Mouse (Mus musculus): ENCODE measurements around the gene Ak8. TPM values are rescaled to one million over a fixed set of nuclear protein-coding genes. Genes with fewer than 3 reads are reported as not detected.

Ak8 gene
- total RNA-seq (2017) = 1.6 TPM in 1 of 2 replicates, not detected in the other

- ATAC-seq (replicated peaks; ENCODE audit: low read depth, poor library complexity, severe bottlenecking) = peak; percentile 53
Observed at GRCm38 (mm10) chr2:28699361-28700335, at the start of gene Ak8, which contains the start of gene Spaca9. Gene Ak8, plus strand, starts transcription at chr2:28700164. Gene Spaca9, minus strand, starts transcription at chr2:28699727.

- no peak for ATAC-seq (replicated peaks; ENCODE audit: low read depth, poor library complexity, severe bottlenecking)
Observed at GRCm38 (mm10) chr2:28650526-28650925, 49.4 kb upstream of the Ak8 start.

DNA sequence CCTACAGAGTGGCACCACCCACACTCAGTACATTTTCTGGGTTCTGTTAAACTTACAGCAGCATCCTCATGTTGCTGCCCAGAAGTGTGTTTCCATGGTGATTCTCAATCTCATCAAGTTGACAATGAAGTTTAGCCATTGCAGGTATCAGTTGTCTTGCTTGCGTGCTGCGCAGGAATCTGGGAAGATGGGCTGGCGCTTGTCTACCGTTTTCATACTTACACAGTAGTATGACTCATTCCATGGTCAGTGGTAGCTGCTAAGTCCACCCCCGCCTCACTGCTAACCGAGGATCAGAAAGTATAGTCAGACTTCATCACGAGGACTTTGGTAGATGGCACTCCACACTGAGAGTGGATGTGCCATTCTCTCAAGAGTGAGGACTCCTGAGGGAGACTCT lies 46.6 kb upstream of the Ak8 start:
- ATAC-seq (replicated peaks; ENCODE audit: low read depth, poor library complexity, severe bottlenecking) = no peak

GRCm38 (mm10) chr2:28654295-28654694 lies 45.7 kb upstream of the Ak8 start:
- peak; percentile 58; the same call in 1 of the 2 replicates for ATAC-seq (replicated peaks; ENCODE audit: low read depth, poor library complexity, severe bottlenecking)

- ATAC-seq (replicated peaks; ENCODE audit: low read depth, poor library complexity, severe bottlenecking) = no peak
Observed at GRCm38 (mm10) chr2:28656216-28656615, 43.7 kb upstream of the Ak8 start.

GRCm38 (mm10) chr2:28662891-28663290 lies 37.1 kb upstream of the Ak8 start:
- ATAC-seq (replicated peaks; ENCODE audit: low read depth, poor library complexity, severe bottlenecking) = no peak

DNA sequence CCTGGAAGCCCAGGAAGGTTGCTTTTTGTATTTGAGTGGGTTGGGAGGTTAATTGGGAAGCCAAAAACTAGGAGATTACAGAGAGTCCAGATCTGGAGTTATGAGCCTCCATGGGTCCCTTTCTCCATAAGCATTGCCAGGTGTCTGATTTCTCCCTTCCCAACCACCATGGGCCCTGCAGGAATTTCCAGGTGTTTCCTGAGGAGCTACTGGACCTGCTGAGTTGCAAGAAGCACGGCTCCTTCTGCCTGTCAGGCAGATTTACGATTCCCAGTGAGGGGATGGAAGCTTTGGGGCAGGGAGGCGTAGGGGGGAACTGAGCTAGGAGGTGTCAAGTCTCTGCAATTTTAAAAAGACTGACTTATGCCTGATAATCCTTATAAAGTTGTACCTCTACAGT lies 34.1 kb upstream of the Ak8 start:
- ATAC-seq (replicated peaks; ENCODE audit: low read depth, poor library complexity, severe bottlenecking) = no peak

GRCm38 (mm10) chr2:28671438-28671837 lies 28.5 kb upstream of the Ak8 start:
- no peak for ATAC-seq (replicated peaks; ENCODE audit: low read depth, poor library complexity, severe bottlenecking)

DNA sequence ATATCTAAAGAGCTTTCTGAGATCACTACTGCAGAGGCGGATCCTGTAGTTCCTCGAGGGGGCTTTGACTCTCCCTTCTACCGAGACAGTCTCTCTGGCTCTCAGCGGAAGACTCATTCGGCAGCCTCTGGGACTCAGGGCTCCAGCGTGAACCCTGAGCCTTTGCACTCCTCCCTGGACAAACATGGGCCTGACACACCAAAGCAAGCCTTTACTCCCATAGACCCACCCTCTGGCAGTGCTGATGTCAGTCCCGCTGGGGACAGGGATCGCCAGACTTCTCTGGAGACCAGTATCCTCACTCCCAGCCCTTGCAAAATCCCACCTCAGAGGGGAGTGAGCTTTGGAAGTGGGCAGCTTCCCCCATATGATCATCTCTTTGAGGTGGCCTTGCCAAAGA lies 24.0 kb upstream of the Ak8 start:
- no peak for ATAC-seq (replicated peaks; ENCODE audit: low read depth, poor library complexity, severe bottlenecking)

- peak; percentile 62; the same call in 1 of the 2 replicates for ATAC-seq (replicated peaks; ENCODE audit: low read depth, poor library complexity, severe bottlenecking)
Observed at GRCm38 (mm10) chr2:28680710-28681109, 19.3 kb upstream of the Ak8 start.

GRCm38 (mm10) chr2:28681718-28682117 lies 18.2 kb upstream of the Ak8 start:
- no peak for ATAC-seq (replicated peaks; ENCODE audit: low read depth, poor library complexity, severe bottlenecking)

DNA sequence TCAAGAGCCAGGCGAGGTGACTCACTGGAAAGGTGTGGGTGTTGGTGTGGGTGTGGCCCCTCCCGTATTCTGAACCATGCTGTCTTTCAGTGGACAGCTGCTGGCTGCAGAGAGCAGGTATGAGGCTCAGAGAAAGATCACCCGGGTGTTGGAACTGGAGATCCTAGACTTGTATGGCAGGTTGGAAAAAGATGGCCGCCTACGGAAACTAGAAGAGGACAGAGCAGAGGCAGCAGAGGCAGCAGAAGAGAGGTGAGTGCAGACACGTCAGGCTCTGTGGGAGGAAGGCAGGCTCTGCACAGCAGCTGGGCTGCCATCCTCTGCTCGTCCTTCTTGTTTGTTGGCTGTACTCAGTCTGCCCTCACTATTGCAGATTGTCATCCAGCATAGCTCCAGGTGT lies 14.1 kb upstream of the Ak8 start:
- no peak for ATAC-seq (replicated peaks; ENCODE audit: low read depth, poor library complexity, severe bottlenecking)

DNA sequence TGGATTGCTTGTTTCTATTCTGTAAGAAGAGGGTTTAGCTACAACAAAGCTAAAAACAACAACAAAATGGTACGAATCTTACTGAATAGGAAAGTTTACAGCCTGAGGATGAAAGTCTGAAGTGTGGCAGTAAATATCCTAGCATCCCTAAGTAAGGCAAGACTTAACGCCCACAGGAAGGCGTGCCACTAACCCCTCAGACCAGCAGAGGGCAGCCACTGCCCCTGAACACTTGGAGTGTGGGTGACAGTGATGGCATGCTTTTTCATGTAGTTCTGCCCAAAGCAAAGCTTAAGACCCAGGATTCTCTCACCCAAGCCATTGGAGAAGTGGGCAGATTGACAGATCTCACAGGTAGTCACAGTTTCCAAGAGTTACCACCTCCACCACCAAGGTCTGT lies 11.5 kb upstream of the Ak8 start:
- peak; percentile 86 for ATAC-seq (replicated peaks; ENCODE audit: low read depth, poor library complexity, severe bottlenecking)

GRCm38 (mm10) chr2:28692692-28693091 lies 7.3 kb upstream of the Ak8 start:
- no peak for ATAC-seq (replicated peaks; ENCODE audit: low read depth, poor library complexity, severe bottlenecking)

DNA sequence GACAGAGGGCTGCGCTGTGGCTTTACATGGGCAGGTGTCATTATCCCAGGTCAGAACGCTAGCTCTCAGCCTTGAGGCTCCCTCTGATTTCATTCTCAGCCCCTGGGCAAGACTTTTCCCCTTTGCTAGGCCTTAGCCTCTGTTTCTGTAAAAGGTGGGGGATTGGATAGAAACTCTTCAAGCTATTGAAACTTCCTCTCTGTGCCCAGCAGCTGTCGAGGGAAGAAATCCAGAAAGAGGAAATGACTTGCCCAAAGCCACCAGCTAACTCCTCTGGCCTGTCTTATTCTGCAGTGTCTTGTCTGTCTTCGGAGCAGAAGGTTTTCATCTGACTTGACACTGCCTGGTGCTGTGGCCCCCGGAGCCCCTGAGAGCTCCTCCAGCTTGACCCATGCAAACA lies 1.4 kb upstream of the Ak8 start:
- 0 out of 2 replicates have a peak, but pooled peaks have one; percentile 39 for ATAC-seq (replicated peaks; ENCODE audit: low read depth, poor library complexity, severe bottlenecking)

DNA sequence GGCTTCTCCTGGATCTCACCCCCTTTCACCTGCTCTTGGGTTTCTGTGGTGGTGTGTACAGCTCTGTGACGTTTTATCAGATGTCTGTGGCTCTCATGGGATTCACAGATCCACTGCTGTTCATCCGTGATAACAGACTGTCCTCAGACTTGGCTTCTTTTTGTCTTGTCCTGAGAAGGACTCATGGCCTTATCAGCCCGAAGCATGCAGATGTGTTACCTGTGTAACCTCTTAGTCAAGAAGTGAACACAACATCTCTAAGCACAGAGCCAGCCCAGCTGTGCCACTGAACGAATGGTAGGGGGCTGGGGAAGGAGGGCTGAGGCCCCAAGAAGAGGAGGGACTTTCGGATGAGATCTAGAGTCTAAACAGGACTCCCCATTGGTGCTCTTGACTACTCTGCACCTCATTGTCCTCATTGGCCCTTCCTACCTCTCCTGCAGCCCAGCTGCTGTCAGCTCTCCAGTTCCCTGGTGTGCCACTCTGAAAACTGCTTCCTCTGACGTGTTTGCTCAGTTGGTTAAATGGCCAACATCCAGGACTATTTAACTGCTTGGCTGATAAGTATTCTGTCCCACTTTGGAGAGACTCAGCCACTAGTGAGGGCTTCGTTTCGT lies 1.8 kb downstream of the Ak8 start:
- peak; percentile 33 for ATAC-seq (replicated peaks; ENCODE audit: low read depth, poor library complexity, severe bottlenecking)

GRCm38 (mm10) chr2:28706106-28706636 lies 6.2 kb downstream of the Ak8 start:
- no peak for ATAC-seq (replicated peaks; ENCODE audit: low read depth, poor library complexity, severe bottlenecking)

GRCm38 (mm10) chr2:28706787-28707186 lies 6.8 kb downstream of the Ak8 start:
- ATAC-seq (replicated peaks; ENCODE audit: low read depth, poor library complexity, severe bottlenecking) = 0 out of 2 replicates have a peak, but pooled peaks have one; percentile 50

GRCm38 (mm10) chr2:28713036-28713435 lies 13.1 kb downstream of the Ak8 start:
- no peak for ATAC-seq (replicated peaks; ENCODE audit: low read depth, poor library complexity, severe bottlenecking)

- no peak for ATAC-seq (replicated peaks; ENCODE audit: low read depth, poor library complexity, severe bottlenecking)
Observed at GRCm38 (mm10) chr2:28722419-28722818, 22.5 kb downstream of the Ak8 start.

DNA sequence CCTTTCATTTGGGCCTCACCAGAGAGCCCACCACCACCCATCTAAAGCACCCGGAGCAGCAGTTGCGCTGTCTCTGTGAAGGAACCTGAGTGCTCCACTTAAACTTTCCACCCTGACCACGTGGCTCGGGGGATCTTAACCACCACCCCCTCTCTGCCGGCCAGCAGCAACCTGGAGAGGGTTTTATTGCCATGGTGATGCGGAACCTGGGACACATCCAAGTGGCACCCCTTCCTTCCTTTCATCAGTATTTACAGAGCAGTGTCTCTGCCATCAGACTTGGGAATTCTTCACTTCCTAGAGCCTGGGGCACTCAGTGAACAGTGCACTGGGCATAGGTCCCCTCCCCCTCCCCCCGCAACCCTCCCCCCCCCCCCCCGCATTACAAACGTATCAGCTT lies 23.9 kb downstream of the Ak8 start:
- peak; percentile 55 for ATAC-seq (replicated peaks; ENCODE audit: low read depth, poor library complexity, severe bottlenecking)
